Mouse (Mus musculus): Measurements from ENCODE around the gene Slc35f1. TPM values are rescaled to one million over a fixed set of nuclear protein-coding genes. Genes with fewer than 3 reads are reported as not detected.

Gene Slc35f1
- polyA plus RNA-seq (2012; rRNA removed): 0.48 and 0.55 TPM in 2 replicates

GRCm38 (mm10) chr10:52690334-52690991 is at the start of gene Slc35f1:
Gene Slc35f1 (plus strand): TSS chr10:52690533.

Data from stomach, adult 2 months (tissue).